Mouse (Mus musculus) right cerebral cortex, postnatal 4 days (tissue): ENCODE measurements around the gene Gmpr.

ENCODE experiments used
- DNase-seq: peaks from one replicate; pipeline ENCODE4 v3.0.0-alpha.2; 2022

Gene Gmpr

DNA sequence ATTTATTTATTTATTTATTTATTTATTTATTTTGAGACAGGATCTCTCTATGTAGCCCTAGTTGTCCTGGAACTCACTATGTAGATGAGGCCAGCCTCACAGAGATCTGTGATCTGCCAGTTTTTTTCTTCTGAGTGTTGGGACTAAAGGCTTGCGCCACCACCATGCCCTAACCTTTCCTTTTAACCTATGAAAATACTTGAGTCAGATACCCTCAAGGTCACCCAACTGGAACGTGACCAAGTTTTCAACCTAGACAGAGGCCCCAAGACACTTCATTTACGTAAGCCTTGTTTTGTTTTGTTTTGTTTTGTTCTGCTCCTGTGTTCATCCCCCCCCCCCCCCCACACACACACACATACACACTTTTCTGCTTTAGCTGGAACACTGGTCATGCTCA lies 1.7 kb upstream of the Gmpr start:
- DNase-seq = no peak

DNA sequence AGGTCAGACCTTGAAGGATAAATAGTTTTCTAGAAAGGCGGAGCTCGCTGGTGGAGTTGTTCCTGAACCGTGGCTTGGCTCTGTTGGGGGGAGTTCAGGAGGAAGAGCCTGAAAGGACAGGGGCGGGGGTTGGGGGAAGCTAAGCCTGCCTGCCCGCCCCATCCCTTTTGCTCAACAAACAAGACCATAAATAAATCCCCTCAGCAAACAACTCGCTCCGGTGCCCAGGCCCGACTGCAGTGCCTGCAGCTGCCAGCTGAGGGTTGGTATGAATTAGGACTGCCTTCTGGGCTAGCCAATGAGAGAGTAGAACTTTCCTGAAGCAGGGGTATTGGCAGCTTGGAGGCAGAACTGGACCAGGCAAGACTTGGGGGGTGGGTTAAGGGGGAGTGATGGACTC lies 1.3 kb downstream of the Gmpr start:
- peak; percentile 42 for DNase-seq

DNA sequence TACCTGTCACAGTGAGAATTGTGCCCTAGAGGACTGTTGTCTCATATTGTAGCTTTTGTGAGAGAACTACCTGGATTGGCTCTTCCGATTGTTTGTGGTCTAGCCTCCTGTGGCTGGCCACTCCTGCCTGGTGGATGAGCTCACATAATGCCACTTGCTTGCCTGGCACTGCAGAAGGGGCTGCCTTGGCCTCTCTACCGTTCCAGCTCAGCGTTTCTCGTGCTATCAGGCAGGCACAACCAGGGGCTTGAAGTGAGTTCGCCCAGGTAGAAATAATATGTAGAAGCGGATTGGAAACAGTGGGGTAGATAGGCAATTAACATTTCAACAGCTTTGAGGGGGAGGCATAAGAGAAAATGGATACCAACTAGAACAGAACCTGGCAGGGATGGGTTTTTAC lies 2.1 kb downstream of the Gmpr start:
- no peak for DNase-seq

DNA sequence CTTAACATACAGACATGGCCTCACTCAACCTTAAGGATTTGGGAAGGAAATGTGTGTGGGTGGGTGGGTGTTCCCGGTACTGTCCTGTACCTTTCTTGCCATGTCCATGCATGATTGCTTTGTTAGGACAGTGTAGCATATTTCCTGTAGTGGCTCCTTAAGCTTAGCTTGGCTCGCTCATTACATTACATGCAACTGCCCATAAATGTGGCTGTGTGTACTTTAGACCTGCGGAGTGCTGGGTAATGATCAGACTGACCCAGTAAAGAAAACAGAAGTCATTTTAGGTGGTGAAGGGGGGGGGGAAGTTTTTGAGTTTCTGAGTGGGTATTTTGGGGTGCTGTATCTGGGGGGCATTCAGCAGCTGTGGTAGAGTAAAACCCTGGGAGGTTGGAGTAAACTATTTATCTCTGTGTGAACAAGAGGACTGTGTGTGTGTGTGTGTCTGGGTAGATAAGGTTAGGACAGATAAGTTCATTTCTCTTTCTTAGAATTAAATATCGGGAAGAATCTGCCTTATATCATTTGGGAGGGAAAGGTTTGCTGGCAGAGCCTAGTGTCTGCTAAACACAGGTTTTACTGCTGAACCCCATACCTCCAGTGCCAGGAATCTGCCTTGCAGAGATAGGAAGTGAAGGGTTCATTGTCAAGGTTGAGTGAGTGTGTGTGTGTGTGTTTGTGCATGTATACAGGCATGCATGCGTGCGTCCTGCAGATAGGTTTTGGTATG lies 4.6 kb downstream of the Gmpr start:
- DNase-seq = no peak

DNA sequence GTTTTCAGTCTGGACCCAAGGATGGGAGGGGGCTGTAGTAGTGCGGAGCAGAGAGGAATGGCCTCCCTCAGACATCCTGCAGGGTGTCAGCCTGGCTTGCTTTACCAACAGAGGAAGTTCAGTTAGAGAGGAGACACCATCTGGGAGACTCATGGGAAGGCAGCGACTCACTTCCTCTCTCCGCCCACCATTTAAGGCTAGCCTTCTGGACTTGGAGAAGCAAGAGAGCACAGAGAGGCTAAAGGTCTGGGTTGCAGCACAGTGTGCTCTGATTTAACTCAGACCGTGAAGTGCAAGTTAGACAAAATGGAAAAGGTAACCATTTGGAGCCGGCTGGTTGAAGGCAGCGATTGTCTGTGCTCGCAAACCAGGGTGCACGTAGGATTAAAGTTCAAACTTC lies 5.3 kb downstream of the Gmpr start:
- no peak for DNase-seq

DNA sequence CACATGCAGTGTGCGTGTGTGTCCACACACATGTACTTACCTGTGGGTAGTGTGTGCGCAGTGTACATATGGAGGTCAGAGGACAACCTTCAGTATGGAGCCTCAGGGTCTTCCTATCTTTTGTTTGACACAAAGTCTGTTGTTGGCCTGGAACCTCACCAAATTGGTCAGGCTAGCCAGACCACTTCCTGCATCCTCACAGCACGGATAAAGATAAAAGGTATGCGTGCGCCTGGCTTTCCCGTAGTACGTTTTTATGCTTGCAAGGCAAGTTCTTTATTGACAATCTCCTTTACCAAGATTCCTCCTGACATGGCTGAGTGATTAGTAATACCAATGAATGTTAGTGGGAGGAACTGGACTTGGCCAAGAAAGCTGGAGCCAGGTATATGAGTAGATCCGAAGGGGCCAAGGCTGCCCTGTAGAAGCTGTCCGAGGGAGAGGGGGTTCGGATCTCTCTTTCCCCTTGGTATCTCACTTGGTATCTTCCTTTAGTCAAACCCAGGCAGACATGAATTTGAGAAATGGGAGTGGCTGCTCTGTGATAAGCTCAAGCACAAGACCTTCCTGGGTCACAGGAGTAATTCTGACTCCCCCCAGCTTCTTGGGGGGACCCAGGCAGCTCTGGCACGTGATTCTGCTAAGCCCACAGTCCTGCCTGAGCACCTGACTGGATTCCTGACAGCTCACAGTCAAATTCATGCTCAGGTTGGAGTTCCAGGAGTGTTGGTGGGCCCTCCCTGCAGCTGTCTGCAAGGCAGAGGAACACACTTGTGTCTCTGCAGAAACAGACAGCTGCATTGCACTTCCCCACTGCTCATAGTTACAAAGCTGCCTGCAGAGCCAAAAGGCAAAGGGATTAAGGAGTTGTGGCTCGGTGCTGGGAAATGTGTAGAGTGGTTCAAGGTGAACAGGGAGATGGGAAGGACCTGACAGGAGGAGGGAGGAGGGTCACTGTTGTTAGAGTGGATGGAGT lies 6.1 kb downstream of the Gmpr start:
- no peak for DNase-seq

DNA sequence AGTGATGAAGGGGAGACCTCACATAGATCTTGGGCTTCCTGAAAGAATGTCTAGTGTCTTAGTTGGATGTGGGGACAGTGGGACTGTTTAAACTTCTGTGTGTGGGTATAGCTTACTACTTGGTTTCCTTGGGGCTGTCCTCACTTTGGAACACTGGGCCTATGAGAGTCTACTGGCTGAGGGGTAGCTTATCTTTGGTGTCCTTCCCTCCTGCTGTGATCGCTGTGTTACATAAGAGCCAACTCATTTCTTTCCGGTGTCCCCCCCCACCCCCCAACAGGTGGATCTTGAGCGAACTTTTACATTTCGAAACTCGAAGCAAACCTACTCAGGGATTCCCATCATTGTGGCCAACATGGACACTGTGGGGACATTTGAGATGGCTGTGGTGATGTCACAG lies 6.9 kb downstream of the Gmpr start:
- no peak for DNase-seq

DNA sequence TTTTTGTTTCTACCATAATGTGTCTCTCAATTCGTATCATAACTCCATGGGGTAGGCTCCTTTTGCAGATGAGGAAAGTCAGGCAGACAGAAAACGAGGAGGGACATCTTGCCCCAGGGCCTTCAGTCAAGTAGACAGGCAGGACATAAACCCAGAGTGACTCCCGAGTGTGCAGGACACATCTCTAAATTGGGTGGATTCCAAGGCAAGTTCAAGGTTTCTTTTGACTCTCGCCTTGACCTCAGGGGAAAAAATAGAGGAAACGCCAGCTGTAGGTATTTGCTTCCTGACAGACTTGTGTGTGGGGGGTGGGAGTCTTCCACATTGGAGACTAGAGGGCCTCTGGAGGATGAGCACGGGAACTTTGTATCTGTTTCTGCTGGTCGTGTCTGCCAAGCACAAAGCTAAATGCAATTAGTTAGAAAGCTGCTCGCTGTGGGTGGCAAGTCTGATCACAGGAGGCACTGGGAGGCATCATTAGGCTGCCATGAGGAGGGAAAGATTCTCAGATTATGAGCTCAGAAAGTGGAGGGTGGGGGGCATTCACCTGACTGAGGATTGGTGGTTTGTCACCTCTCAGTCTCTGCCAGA lies 7.7 kb downstream of the Gmpr start:
- DNase-seq = no peak

DNA sequence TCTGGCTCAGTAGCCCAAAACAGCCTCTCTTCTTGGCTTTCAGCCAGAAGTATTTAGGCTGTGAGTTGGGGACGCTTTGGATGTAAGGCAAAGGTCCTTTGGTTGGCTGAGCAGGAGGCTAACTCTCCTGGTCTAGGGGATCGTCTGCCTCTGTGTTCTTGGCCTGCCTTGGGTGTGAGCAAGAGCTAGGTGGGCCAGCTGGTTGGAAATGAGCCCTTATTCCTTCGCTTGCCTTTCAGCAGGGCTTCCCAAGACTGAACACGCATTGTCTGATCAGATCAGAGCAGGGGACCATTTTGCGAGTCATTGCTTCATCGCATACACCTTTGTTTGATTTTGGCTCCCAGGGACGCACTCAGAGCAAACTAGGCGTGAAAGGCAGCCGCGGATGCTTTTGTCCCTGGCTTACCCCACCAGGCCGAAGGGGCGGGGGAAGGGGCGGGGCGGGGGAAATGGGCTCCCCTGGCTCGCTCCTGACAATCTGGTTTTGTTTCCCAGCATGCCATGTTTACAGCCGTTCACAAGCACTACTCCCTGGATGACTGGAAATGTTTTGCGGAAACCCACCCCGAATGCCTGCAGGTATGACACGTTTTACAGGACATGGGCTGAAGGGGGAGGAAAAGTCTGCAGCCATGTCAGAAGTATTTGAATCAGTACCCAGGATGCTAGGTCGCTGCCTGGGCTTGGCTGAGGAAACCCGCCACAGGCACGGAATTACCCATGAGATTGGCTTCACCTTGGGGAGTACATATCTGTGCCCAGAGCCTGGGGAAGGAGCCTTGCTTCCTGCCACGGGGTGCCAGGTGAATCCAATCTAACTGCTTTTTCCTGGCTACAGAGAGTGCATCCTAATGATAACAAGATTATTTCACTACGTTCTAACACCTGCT lies 9.5 kb downstream of the Gmpr start:
- peak; percentile 41 for DNase-seq

DNA sequence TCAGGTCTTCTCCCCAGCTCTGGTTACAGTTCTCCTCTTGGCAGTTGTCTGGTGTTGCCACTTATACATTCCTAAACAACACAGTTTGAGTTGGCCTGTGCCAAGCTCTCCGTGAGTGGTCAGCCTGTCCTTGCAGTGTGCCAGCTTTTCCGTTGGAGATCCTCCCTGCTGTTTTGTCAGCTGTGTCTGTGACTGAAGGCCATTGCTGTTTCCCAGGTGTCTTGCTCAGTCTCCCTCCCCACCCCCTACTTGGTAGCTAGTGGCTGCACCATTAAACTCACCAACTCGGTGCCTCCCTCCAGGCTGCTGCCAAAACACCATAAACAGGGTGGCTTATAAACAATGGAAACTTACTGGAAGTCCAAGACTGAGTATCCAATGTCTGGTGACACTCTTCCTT lies 17.1 kb downstream of the Gmpr start:
- DNase-seq = no peak

DNA sequence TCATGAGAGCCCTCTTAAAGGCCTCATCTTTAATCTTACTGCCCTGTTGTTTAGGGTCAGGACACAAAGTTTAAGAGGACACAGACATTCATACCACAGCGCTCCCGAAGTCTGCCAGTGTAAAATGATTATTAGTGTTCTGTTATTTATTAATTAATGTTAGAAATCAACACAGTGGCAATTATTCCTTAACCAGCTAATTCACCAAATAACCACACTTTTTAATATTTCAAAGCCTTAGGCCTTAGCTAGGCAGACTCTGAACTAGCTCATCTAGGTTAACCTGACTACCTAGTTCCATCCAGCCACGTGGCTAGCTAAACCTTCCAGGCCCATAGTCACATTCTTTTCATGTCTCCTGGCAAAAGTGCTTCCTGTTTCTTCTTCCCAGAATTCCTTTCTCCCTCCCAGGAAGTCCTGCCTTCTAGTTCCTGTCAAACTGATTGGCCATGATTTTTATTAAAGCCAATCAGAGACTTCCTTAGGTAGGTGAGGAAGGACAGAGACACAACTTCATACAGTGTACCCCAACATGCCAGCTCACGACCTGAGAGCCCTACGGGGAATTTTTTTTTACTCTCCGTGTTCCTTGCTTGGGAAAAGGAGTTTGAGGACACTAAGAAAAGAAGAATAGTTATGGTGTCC lies 17.7 kb downstream of the Gmpr start:
- DNase-seq = no peak

DNA sequence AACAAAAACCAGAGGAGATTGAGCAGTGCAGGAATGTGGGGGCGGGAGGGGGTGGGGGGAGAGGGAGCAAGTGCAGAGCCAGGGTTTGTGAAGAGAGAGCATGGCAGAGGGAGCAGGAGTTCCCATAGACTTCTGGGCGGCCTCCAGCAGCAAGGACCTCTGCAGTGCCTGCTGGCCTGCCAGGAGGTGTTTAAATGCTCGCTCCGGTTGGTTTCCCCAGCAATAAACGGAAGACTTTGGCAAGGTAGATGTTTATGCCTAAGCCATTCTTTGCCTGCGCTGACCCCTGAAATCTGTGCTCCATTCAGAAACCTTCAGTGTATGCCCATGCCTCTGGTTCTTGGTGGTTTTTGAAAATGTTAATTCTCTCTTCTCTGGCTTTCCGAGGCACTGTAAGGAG lies 19.0 kb downstream of the Gmpr start:
- peak; percentile 36 for DNase-seq

DNA sequence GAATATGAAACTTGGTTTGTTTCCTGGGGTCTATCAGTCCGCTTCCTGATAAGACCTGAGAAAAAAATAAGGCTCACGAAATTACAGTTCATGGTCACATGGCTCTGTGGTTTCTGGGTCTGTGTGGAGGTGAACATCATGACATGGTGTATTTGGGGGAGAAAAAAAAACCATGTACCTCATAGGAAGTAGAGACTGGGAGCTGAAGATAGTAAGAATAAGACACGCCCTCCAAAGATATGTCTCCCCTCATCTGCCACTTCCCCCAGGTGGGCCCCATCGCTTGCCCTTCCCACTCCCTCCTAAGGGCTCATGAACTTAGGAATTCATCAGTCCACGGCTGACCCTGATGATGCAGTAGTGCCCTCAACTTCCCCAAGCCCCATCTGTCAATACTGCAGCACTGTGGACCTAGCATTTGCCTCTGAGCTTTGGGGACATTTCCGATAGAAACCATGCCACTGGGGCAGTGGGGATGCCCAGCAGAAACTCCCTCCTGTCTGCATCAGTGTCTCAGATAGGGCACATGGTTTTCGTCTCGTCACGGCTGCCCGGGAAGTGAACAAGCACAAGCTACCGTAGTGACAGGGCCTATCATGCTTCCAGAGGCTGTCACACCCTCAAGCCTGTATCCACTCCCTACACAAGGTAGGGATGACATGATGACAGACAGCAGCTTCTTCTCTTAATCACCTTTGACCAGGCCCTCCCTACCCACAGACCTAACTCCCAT lies 20.2 kb downstream of the Gmpr start:
- DNase-seq = no peak

DNA sequence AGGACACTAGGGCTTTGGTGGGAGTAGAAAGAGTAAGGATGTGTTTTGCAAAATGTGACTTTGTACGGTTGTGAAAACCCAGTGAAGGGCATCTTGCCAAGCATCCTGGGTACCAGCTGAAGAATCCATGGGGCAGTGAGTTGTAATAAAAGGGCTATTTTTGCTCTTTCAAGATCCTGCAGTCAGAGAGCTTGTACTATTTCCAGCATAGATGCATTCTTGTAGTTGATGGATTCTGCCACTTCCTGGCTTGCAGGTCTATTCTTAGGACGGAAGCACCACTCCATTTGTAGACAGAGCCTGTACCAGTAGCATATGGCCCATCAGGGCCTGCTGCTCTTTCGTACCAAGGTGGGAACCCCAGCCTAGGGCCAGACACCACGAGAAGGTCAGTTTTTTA lies 21.5 kb downstream of the Gmpr start:
- no peak for DNase-seq

DNA sequence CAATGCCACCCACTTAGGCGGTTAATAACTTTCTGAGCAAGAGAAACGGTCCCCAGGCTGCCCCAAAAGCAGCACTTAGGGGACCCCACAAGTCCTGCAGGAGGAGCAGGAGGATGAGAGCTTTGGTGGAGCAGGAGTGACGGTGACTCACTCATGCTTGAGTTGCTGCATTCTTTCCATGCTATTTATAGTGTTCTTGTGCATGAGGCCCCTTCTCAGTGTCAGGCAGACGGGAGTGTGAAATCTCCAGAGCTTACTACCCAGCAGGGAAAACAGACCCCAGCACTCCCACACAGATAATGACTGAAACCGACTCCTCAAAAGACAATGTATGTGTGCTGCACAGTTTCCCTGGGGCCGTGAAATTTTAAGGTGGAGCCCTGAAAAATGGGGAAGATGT lies 23.5 kb downstream of the Gmpr start:
- DNase-seq = no peak

DNA sequence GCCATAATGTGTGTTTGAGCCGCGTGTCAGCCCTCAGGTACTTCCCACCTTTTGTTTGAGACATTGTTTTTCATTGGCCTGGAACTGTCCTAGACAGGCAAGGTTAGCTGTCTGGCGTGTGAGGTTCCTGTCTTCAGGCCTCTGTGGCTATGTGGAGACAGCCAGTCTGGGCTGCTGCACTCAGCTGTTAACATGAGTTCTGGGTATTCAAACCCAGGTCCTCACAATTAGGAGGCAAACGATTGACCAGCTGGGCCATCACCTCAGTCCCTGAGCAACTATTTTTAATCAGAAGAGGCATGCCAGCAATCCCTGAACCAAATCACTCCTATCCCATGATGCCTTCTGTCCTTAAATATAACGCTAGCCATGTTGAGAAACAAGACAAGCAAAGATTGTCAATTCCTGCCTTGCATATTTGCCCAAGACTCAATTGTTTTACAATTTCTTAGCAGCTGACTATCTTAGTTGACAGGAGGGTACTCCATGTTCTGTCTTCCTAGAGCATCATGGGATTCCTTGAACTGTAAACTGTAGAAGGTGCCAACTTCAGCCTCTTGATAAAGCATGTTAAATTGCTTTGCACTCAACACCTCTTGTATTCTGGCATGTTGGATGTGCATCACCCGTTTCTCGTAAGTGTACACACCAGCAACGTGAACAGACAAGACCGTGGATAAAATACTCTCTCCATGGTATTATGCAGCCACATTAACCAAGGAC lies 28.6 kb downstream of the Gmpr start:
- no peak for DNase-seq

DNA sequence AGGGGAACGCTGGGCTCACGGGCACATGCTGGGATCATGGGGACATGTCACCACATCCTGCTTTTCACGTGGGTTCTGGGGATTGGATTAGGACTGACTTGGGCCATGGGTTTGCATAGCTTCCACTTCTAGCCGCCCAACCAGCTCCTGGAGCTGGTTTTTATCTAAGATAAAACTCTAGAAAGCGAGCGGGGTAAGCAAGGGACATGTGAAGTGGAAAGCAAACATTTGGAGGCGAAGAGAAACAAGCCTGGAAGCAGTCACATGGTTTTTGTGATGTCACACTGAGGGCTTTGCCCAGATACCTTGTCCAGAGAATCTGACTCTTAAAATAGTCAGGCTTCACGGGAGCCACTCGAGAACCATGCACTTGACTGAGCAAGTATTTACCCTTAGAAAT lies 29.9 kb downstream of the Gmpr start:
- no peak for DNase-seq

DNA sequence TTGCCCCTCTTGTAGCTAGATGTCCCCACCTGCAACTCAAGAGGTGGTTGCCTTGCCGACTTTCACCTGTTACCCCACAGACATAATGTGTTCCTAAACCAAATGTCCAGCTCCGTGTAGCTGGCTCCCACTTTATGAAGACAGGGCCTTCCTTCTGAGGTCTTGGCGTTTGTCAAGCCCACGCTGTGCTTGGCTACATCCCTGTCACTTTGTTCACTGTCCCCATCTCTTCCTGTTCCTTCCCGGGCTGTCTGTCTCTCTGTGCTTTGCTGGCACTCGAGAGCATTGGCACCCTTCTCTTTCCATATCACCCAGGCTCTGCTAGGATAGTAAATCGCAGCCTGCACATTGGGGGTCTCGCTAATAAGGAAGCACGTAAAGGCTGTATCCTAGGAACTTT lies 30.8 kb downstream of the Gmpr start:
- DNase-seq = no peak

DNA sequence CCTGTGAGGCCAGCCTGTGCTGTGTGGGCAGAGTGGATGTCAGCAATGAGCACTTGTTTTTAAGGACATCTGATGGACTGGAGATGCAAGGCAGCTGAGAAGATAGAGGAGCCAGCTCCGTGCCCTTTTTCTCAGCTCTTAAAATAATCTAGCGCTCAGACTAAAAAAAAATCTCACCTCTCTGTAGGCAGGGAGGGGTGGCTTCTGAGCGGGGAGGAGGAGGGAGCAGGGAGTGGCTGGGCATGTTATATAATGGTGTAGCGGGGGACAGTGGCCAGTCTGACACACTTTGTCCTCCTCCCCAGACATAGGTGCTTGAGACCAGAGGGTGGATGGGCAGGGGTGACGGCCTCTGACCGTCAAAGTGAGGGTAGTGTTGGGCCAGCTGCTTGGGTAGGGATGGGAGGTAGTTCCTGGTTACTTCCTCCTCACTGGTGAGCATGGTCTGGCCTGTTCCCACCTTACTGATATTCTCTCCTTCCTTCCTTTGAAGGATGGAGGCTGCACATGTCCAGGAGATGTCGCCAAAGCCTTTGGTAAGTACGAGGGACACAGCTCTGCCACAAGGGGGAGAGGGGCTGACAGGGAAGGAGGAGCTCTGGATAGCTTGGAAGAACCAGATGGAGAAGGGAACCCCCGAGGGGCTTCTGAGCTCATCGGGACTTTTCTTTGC lies 31.4 kb downstream of the Gmpr start:
- peak; percentile 76 for DNase-seq

DNA sequence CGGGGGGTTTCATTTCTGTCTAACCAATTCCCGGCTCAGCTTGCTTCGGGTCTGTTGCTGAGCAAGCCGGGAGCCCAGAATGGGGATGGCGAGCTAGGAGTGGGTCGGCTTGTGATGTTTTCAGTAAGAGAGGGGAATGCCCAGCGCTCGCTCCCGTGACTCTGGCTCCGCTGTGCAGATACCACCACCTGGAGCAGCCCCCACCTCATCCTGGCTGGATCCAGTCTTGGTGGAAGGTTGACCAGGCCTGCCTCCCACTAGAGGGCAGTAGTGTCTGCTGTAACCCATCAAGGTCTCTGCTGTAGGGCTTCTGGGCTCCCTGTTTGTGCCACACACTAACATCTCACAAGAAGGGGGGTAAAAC lies 31.9 kb downstream of the Gmpr start:
- peak; percentile 81 for DNase-seq
